Mouse (Mus musculus) urinary bladder, postnatal 14 days (tissue): ENCODE measurements around the gene Ezh1.
A peak's percentile ranks its signal among the peaks of the same experiment; 100 is the strongest.

ENCODE experiments used
- DNase-seq: peaks from one replicate; pipeline ENCODE4 v3.0.0; 2021; ENCODE audit warnings: low spot score

Ezh1 gene

GRCm38 (mm10) chr11:101200986-101201385, 25.3 kb downstream of the Ezh1 start:
- no peak for DNase-seq

- no peak for DNase-seq
These were observed 26.7 kb downstream of the Ezh1 start for GRCm38 (mm10) chr11:101199555-101199954.

- no peak for DNase-seq
These were observed 30.1 kb downstream of the Ezh1 start for GRCm38 (mm10) chr11:101196175-101196574.

- no peak for DNase-seq
These were observed 30.7 kb downstream of the Ezh1 start for GRCm38 (mm10) chr11:101195571-101195970.

GRCm38 (mm10) chr11:101195101-101195500, 31.2 kb downstream of the Ezh1 start:
- no peak for DNase-seq

- DNase-seq = no peak
These were observed 31.6 kb downstream of the Ezh1 start for GRCm38 (mm10) chr11:101194643-101195042.

- DNase-seq = no peak
These were observed 32.1 kb downstream of the Ezh1 start for GRCm38 (mm10) chr11:101194137-101194536.

GRCm38 (mm10) chr11:101193076-101193475, 33.2 kb downstream of the Ezh1 start:
- no peak for DNase-seq

- DNase-seq = no peak
These were observed 33.6 kb downstream of the Ezh1 start for GRCm38 (mm10) chr11:101192646-101193045.

- no peak for DNase-seq
These were observed 34.3 kb downstream of the Ezh1 start for GRCm38 (mm10) chr11:101191919-101192470.

- DNase-seq = no peak
These were observed 35.1 kb downstream of the Ezh1 start for GRCm38 (mm10) chr11:101190913-101191907.

GRCm38 (mm10) chr11:101190181-101190912, 35.9 kb downstream of the Ezh1 start:
- no peak for DNase-seq

- DNase-seq = peak; percentile 80
These were observed 36.6 kb downstream of the Ezh1 start for GRCm38 (mm10) chr11:101189495-101190180.

GRCm38 (mm10) chr11:101188166-101188805, 38.0 kb downstream of the Ezh1 start:
- peak; percentile 63 for DNase-seq

- no peak for DNase-seq
These were observed 38.7 kb downstream of the Ezh1 start for GRCm38 (mm10) chr11:101187541-101187940.

GRCm38 (mm10) chr11:101186526-101187247, 39.6 kb downstream of the Ezh1 start:
- no peak for DNase-seq

GRCm38 (mm10) chr11:101185441-101185840, 40.8 kb downstream of the Ezh1 start:
- no peak for DNase-seq

- DNase-seq = no peak
These were observed 41.3 kb downstream of the Ezh1 start for GRCm38 (mm10) chr11:101184984-101185383.

GRCm38 (mm10) chr11:101182771-101183517, 43.3 kb downstream of the Ezh1 start:
- DNase-seq = no peak

- no peak for DNase-seq
These were observed 44.3 kb downstream of the Ezh1 start for GRCm38 (mm10) chr11:101181961-101182360.
